Mouse (Mus musculus) testis, postnatal 14 days (tissue): ENCODE results near the gene Rpl36.

Experiments
- DNase-seq: peaks from one replicate; pipeline ENCODE4 v3.0.0; 2021; ENCODE audit warnings: low spot score

Rpl36 gene

DNA sequence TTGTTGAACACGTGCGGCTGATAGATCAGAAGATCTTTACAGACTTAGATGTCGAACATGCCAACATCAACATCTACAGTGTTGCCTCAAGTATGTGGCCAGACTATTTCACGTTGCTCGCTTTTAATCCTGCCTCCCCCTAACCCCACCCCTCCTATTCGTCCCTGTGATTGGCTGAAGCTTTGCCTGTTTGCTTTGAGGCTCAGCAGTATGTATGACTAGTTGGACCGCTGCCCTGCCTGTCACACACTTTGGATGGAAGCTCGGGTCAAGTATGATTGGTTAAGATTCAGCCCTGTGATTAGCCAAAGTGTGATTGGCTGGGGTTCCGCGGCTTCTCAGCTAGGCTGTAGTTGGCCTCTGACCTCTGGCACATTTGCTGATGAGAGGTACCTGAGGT is 38.6 kb downstream of the Rpl36 start:
- DNase-seq: no peak

DNA sequence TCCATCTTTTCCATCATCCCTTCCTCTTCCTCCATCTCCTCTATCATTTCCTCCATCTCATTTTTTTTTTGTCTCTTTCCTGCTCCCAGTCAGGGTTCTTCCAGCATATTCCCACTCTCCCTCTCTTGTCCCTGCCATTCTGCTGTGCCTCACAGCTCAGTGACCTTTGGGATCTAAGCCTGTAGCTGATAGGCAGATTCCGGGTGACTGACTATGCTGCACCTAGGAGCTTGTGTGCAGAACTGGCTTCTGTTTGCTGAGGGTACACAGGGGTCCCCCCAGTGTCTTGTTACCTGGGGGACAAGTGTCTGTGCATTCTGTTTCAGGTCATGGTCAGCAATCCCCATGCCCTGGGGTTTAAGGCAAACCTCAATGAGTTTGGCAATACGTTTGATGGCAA is 41.6 kb downstream of the Rpl36 start:
- DNase-seq: no peak

DNA sequence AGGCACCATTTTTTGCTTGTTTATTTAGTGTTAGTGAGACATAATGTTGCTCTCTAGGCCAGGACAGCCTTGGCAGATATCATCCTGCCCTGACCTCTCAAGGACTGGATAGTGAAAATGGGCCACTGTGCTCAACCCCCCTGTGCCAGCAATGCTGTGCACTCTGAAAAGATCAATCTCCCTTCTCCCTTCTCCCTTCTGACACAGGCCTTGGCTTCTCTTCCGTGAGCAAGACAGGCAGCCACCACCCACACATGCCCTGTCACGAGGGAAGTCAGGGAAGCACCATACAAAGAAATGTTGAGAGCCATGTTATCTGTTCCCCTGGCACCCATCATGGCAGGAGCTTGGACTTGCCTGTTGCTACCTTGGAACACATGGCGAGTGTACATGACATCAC is 42.1 kb downstream of the Rpl36 start:
- no peak for DNase-seq

DNA sequence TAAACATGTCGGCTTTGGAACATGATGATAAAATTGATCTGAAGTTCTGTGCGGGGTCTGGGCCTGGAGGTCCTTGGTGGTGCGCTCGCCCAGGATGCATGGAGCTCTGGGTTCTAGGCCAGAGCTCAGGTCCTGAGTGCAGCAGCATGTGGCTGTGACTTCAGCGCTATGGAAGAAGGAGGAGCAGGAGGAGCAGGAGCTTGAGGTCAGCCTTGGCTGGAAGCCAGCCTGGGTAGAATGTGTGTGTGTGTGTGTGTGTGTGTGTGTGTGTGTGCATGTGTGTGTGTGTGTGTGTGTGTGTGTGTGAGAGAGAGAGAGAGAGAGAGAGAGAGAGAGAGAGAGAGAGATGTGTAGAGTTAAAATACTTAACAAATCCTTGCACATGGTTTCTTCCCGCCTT is 43.0 kb downstream of the Rpl36 start:
- DNase-seq: no peak

DNA sequence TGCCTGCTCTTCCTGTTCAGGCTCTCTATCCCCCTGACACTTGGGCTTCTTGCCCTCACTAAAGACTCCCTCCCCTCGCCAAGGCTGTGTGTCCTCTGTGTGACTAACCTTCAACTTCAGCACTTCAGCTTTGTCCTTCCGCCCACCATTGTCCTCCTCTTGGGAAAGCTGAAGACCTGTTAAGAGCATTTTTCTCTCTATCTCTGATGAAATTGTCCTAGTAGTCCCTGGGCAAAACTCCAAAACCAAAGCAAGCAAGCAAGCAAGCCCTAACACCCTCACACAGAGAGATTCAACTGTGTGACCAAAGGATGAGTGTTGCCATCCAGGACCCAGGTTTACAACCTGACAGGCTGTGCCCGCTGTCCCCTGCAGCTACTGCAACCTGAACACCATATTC is 50.4 kb downstream of the Rpl36 start:
- no peak for DNase-seq
